Mouse (Mus musculus) liver, adult 2 months (tissue): ENCODE results near the gene Zrsr1.

ENCODE experiments used
- CTCF ChIP-seq: fragments of 200-500 bp; IDR thresholded peaks from 2 replicates; pipeline ENCODE4 v1.5.1; 2011; ENCODE audit warnings: low read depth, low read length, control low read depth
- POLR2A ChIP-seq: fragments of 200-500 bp; IDR thresholded peaks from 2 replicates; pipeline ENCODE4 v1.6.1; 2011; ENCODE audit warnings: low read length, control low read depth; ENCODE audit not compliant: insufficient read depth; ENCODE audit errors: extremely low read depth

- no peak for TF ChIP-seq CTCF
- no peak for TF ChIP-seq POLR2A
Observed at GRCm38 (mm10) chr11:22998308-22998707, 26.5 kb downstream of the Zrsr1 start.
